Mouse (Mus musculus) gastrocnemius, adult 2 months (tissue): ENCODE measurements around the gene Rnf207. TPM values are rescaled to one million over a fixed set of nuclear protein-coding genes. Genes with fewer than 3 reads are reported as not detected.
A peak's percentile ranks its signal among the peaks of the same experiment; 100 is the strongest.

Experiments used
- DNase-seq: peaks from one replicate; pipeline ENCODE4 v3.0.0; 2022
- H3K27ac ChIP-seq: fragments of 200-600 bp; 2 replicates; pipeline ENCODE4 v1.8.1; 2022; ENCODE audit warnings: mild to moderate bottlenecking
- H3K4me3 ChIP-seq: fragments of 200-600 bp; 2 replicates; pipeline ENCODE4 v1.8.1; 2022; ENCODE audit warnings: mild to moderate bottlenecking, moderate library complexity
- CTCF ChIP-seq: fragments of 200-600 bp; IDR thresholded peaks from 2 replicates; pipeline ENCODE4 v1.8.1; 2022; ENCODE audit warnings: antibody characterized with exemption, mild to moderate bottlenecking, moderate library complexity
- intact Hi-C: fragments of 180-260 bp; cut with DNase I; formaldehyde crosslinking; loops from one replicate; pipeline ENCODE4 v1.15.1; 2025
- long read RNA-seq, 2 experiments: library from polyadenylated mRNA; stranded (forward); transcript quantifications; one replicate each; pipeline ENCODE4 v2.0.0; 2021
- total RNA-seq, 2 experiments: library from RNA; stranded (reverse); gene quantifications; 2 replicates each; pipeline ENCODE4 v1.2.3; 2021

Rnf207 gene
- not detected for total RNA-seq
- long read RNA-seq, experiment 1 = 0 reads
- long read RNA-seq, experiment 2, partial matches to known transcripts = 1 of 1 reads
- long read RNA-seq, experiment 2, other reads (novel, unspliced or antisense) = 0 of 1 reads

DNA sequence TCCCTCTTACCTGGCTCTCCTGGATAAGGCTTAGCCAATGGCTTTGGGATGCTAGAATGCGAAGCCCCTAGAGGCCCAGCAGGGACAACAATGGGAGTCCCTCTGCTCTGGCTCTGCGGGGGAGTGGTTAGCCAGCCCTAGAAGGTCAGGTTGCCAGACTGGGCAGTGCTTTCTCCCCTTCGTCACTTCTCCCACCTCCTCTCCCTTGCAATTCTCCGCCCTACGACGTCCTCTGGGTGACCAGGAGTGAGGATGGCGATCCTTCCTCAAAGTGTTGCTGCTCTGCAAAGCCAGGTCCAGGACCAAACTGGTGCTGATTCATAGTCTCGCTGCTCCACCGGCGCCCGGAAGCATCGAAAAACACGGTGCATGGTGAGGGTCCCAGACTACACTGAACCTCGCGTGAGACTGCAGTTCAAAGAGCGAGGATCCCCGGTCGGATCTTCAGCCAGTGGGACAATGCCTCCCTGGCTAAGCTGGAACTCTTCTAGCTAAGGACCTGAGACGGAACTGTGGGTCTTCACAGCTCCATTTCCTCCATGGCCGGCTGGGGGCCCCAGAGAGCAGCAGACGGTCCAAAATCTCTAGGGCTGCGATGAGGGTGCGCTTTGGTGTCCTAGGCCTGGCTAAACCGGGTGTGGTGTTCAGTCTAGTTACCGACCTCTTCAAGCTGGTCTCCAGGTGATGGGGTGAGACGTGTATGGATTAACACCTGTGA lies at the start of gene Rnf207:
TSS of gene Rnf207 (minus strand) at position 477 of the 718 bp plus-strand sequence.
- intact Hi-C loops = no loop called here
- peak; percentile 71 for TF ChIP-seq CTCF
- Histone ChIP-seq H3K4me3 (peak within 1 kb of the TSS; percentile 69), H3K27ac (peak within 1 kb of the TSS; percentile 59)
- DNase-seq = peak; percentile 70

DNA sequence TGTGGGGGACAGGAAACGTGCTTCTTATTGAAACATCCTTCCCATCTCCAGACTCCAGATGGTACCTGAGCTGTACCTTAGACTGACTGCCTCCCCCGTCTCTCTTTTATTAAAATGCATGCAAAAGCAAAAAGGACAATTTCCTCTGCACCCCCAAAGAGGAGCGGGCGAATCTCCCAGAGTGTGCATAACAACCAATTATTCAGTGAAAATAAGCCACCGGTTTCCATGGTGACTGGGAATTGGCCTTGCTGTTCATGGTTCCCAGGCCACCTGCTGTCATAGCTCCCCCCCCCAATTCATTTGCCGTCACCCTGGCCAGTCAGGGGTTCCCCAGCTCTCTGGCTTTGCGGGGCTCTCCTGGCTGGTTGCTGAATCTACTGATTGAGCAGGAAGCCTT lies 46.4 kb upstream of the Rnf207 start:
- Histone ChIP-seq H3K27ac (no peak overlapping the region), H3K4me3 (no peak overlapping the region)
- intact Hi-C loops = no loop called here
- DNase-seq = no peak
- no peak for TF ChIP-seq CTCF

DNA sequence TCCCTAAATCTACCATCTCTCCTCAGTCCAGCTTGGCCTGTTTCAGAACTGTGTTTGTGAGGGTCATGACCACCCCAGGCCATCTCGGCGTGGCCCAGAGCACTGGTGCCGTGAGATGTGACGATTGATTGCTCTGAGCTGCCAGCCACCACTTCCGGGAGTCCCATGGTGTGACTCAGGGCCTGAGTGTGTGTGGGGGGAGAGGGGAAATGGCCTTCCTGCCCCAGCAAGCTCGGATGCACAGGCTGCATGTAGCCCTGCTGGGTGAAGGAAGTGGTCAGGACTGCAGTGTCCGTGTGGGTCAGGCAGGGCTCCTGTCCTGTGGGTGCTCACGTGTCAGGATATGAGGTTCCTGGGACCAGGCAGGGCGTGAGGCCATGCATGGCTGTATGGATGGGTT lies 43.4 kb upstream of the Rnf207 start:
- intact Hi-C loops = no loop called here
- no peak overlapping the region for H3K4me3 ChIP-seq
- no peak for TF ChIP-seq CTCF
- no peak overlapping the region for H3K27ac ChIP-seq
- no peak for DNase-seq

DNA sequence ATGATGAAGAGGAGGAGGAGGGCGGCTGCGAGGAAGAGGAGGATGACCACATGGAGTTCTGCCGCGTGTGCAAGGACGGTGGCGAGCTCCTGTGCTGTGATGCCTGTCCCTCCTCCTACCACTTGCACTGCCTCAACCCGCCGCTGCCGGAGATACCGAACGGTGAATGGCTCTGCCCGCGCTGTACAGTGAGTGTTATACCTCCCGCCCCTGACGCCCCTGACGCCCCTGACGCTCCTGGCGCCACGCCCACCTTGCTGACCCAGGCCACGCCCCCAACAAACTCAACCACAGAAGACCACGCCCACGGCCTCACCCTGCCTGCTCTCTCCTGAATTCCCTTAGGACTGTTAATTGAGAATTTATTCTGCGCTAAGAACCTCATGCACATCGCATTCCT lies 42.1 kb upstream of the Rnf207 start:
- TF ChIP-seq CTCF = no peak
- intact Hi-C loops = no loop called here
- no peak overlapping the region for H3K27ac ChIP-seq
- DNase-seq = no peak
- no peak overlapping the region for H3K4me3 ChIP-seq

DNA sequence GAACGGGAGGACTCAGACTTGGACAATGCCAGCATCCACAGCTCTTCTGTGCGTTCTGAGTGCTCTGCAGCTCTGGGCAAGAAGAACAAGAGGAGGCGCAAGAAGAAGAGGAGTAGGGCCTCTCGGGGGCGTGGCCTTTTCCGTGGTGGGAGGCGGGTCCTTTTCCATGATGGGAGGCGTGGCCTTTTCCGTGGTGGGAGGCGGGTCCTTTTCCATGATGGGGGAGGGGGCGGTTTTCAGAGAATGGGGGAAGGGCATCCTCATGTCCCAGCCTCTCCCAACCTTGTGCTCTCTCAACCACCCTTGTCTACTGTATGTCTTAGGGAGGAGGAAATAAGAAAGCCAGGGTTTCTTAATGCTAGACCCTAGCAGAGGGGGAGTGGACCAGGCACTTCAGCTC lies 40.9 kb upstream of the Rnf207 start:
- H3K27ac ChIP-seq = no peak overlapping the region
- intact Hi-C loops = no loop called here
- TF ChIP-seq CTCF = no peak
- no peak overlapping the region for H3K4me3 ChIP-seq
- DNase-seq = no peak

DNA sequence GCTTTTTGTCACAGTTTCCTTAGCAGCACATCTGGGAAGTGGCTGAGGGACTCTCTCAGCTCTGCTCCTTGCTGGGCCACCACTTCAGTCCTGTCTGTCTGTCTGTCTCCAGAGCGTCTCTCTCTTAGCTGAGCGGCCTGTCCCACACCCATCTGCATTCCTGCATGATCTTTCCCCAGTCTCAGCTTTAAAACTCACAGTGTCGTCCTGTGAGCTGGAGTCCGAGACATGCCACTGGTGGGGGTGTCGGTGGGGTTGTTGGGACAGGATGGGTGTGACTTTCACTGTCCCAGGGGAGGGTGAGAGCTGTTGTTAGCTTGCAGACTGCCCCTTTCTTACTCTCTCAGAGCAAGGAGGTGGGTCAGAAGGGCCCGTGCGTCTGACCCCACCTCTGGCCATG lies 36.9 kb upstream of the Rnf207 start:
- Histone ChIP-seq H3K4me3 (no peak overlapping the region), H3K27ac (no peak overlapping the region)
- DNase-seq = no peak
- intact Hi-C loops = no loop called here
- no peak for TF ChIP-seq CTCF

DNA sequence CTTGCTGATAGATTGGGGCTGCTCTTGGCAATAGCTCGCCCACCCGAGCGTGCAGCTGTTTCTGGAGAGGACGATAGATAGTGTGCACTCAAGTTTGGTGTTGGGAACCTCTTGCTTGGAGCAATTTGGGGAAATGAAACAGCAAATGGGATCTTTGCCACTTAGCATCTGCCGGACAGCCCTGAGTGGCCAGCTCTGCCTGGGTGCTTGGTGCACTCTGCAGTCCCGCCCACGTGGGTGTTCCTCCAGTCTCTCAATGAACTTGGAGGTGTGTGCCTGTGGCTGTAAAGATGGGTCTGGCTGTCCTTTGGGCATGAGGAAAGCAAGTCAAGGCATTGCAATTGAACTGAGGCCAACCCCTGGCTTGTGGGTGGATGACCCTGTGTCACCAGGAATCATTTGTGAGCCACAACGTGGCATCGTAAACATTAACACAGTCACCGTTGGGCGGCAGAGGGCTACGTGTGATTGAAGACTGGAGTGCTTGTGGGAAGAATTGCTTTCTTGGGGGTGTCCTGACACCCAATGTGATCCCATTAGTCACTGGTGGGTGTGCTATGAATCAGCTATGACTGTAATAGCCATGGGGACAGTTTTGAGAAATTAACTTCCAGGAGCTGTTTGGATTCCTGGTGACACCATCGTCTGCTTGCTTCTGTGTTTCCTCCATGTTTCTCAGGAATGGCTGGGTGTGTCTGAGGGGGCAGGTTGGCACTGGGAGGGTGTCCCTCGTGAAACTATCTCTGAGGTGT lies 35.3 kb upstream of the Rnf207 start:
- DNase-seq = no peak
- intact Hi-C loops = no loop called here
- no peak for TF ChIP-seq CTCF
- no peak overlapping the region for H3K4me3 ChIP-seq
- no peak overlapping the region for H3K27ac ChIP-seq

DNA sequence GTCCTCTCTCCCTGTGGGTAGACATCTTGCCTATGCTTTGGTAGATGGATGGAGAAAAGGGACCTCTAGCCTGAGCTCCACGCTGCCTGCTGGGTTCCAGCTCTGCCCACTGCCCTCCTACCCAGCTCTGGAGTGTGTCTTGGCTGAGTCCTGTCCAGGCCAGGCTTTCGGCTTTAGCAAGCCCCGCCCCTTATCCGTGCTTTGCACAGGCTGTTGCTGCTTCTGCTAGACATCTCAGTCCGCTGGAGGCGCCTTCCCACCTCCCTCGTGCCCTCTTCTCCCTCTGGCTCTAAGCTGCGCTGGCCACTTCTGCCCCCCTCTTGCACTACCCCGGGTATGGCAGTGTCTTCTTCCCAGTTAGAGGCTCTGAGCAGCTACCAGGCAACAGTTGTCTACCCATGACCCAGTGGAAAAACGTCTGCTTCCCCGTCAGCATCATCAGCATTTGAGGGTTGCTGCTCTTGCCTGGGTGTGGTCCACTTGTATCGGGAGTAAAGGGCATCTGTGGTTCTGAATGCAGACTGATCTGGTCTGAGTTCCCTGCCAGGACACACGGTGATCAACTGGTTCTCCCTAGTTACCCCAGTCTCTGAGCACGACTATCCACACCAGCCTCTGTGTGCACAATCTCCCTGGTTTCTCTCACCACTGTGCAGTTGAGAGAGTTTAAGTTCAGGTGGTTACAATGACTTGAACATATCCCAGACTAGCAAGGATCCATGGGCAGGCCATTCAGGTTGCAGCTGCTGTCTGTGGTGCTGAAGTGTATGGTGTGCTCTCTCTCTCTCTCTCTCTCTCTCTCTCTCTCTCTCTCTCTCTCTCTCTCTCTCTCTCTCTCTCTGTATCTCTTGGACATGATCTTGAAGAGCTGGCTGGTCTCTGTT lies 32.9 kb upstream of the Rnf207 start:
- no peak for TF ChIP-seq CTCF
- H3K4me3 ChIP-seq = no peak overlapping the region
- no peak for DNase-seq
- H3K27ac ChIP-seq = no peak overlapping the region
- intact Hi-C loops = no loop called here

DNA sequence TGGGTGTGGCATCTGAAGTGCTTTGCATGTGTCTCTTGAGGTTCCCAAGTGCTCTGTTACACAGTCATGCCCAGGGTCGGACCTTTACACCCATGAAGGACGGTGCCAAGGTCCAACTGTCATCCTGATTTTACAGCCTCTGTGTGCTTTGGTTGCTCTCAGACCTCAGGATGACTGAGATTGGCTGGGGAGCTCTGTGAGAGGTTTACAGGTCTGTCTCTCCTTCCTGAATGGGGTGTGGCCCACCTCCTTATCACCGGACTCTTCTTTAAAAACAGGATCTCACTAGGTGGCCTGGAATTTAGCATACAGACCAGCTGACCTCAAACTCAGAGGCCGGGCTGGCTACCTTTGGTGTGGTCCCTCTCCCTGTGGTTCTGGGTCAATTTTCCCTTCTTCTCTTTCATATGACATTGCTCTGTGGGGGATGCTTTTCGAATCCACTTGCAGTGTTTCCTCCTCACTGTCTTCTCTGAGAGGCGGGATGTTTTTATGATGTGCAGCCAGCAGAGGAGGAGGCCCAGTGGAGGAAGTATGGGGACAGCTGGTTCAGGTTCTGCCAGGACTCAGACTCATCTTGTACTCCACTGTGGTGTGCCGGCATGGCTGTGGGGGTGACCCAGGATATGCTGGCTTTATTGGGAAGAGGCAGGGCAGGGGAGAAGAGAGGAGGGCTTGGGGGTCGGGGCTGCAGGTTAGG lies 32.1 kb upstream of the Rnf207 start:
- DNase-seq = no peak
- no peak for TF ChIP-seq CTCF
- intact Hi-C loops = no loop called here
- Histone ChIP-seq H3K4me3 (no peak overlapping the region), H3K27ac (no peak overlapping the region)

DNA sequence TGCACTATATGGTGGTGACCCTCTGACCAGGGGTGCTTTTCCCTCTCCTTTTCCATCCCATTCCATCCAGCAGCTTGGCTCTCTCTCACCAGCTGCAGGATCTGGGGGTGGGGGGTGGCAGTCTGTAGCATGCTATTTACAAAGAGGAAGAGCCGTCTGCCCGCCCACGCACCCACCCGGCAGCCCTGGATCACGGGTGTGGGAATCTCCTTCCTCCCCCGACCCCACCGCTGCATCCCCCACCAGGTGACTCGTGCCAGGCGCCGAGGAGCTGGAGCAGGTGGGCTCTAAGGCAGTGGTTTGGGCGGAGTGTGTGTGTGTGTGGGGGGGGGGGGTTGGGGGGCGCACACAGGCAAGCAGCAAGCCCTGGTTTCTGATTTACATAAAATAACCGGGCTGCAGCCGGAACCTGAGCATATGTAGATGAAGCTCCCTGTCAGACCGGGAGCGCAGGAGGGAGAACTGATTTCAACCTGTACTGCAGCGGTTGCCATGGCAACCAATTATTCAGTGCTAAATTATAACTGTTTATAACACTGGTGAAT lies 31.1 kb upstream of the Rnf207 start:
- DNase-seq = no peak
- Histone ChIP-seq H3K27ac (no peak overlapping the region), H3K4me3 (no peak overlapping the region)
- TF ChIP-seq CTCF = no peak
- intact Hi-C loops = no loop called here

DNA sequence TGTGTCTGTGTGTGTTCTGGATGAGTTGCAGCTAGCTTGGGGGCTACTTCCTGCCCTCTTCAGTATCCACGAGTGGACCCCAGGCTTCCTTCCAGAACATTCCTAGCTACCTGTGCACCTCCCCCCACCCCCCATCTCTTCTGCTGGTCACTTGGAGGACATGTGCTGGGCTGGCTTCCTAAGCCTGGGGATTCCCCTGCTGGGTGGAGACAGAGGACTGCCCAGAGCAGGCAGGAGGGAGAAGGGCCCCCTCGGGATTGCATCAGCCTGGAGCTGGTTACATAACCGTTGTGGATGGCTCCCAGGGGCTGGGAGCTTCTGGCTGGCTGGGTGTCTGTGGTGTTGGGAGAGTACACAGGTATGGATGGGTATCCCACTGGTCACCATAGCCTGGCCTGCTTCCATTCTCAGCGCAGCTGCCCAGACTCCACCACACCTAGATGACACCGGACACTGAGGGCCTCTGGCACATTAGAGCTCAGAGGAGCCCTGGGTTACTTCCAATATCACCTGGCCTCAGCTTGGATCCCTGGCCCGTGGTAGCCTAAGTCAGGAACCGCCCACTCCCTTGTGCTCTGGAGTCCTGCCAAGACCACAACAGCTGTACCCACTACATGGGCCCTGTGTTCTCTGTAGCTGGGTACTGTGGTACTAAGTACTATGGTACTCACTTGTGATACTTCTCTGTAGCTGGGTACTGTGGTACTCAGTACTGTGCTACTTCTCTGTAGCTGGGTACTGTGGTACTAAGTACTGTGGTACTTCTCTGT lies 26.5 kb upstream of the Rnf207 start:
- peak; percentile 77 for DNase-seq
- intact Hi-C loops = no loop called here
- no peak for TF ChIP-seq CTCF
- Histone ChIP-seq H3K27ac (no peak overlapping the region), H3K4me3 (no peak overlapping the region)
